Mouse (Mus musculus): Measurements from ENCODE around the gene Tas2r109.
"Not testable (repeated sequence)": the region's sequence is repeated elsewhere in the genome, so short reads cannot be mapped to it uniquely, and the experiment has no call there.

Tas2r109 gene

GRCm38 (mm10) chr6:132980865-132981264, at the start of gene Tas2r109:
Tas2r109 (minus strand) TSS chr6:132980965.
- no peak for DNase-seq (ENCODE audit: inconsistent ontology term)

- no peak for DNase-seq (ENCODE audit: inconsistent ontology term)
Measured at GRCm38 (mm10) chr6:132957819-132958218, 22.9 kb downstream of the Tas2r109 start, which contains the start of gene Tas2r131. Tas2r131 (minus strand) TSS chr6:132957919.

- no peak for DNase-seq (ENCODE audit: inconsistent ontology term)
Measured at GRCm38 (mm10) chr6:132950802-132951201, 30.0 kb downstream of the Tas2r109 start, which contains the start of gene Tas2r129. Tas2r129 (plus strand) TSS chr6:132951102.

- DNase-seq (ENCODE audit: inconsistent ontology term) = not testable (repeated sequence)
Measured at GRCm38 (mm10) chr6:132941376-132941775, 39.4 kb downstream of the Tas2r109 start.

Data from Muller cell, postnatal 12 days (primary cell).